Mouse (Mus musculus) intestine, embryonic 14.5 days (tissue): ENCODE measurements at regions not wholly inside any gene's neighbourhood (a gene's known extent, or its start where the extent isn't known, plus 50 kb on each side); places are given as distances from the start of the nearest gene placed in this dataset.
A peak's percentile ranks its signal among the peaks of the same experiment; 100 is the strongest.

Experiments
- ATAC-seq: fragments of 200-750 bp; cut with Nextera tagmentation; replicated peaks from 2 replicates; pipeline ENCODE4 v1.8.0; 2017; ENCODE audit warnings: low read depth, moderate number of reproducible peaks, moderate TSS enrichment, moderate library complexity; ENCODE audit not compliant: low FRiP score, low TSS enrichment
- DNase-seq: peaks from one replicate; pipeline ENCODE4 v3.0.0-alpha.2; 2018; ENCODE audit warnings: low spot score
- H3K27ac ChIP-seq: fragments of 300-500 bp; sonication (generic); 2 replicates; pipeline ENCODE4 v1.5.1; 2014; ENCODE audit warnings: low read depth, mild to moderate bottlenecking, control low read depth
- H3K27me3 ChIP-seq: fragments of 300-500 bp; sonication (generic); replicated peaks from 2 replicates; pipeline ENCODE4 v1.6.1; 2014; ENCODE audit warnings: low read length, control low read depth; ENCODE audit not compliant: control insufficient read depth, insufficient read depth
- H3K36me3 ChIP-seq: fragments of 300-500 bp; sonication (generic); 2 replicates; pipeline ENCODE4 v1.6.1; 2014; ENCODE audit warnings: low read length, control low read depth; ENCODE audit not compliant: control insufficient read depth, insufficient read depth
- H3K4me1 ChIP-seq: fragments of 300-500 bp; sonication (generic); replicated peaks from 2 replicates; pipeline ENCODE4 v1.6.1; 2014; ENCODE audit warnings: low read length, control low read depth, mixed read lengths; ENCODE audit not compliant: control insufficient read depth, insufficient read depth
- H3K4me2 ChIP-seq: fragments of 300-500 bp; sonication (generic); 2 replicates; pipeline ENCODE4 v1.6.1; 2014; ENCODE audit warnings: low read length
- H3K4me3 ChIP-seq: fragments of 300-500 bp; sonication (generic); 2 replicates; pipeline ENCODE4 v1.5.1; 2014; ENCODE audit warnings: low read depth, low read length, control low read depth, mixed read lengths
- H3K9ac ChIP-seq: fragments of 300-500 bp; sonication (generic); 2 replicates; pipeline ENCODE4 v1.6.1; 2014; ENCODE audit warnings: mild to moderate bottlenecking, low read length
- H3K9me3 ChIP-seq: fragments of 300-500 bp; sonication (generic); 2 replicates; pipeline ENCODE4 v1.6.1; 2016; ENCODE audit warnings: low read length, control low read depth; ENCODE audit not compliant: control insufficient read depth
- WGBS: fragments of 180-500 bp; shearing (Covaris S2); extraction: QIAGEN DNeasy Blood & Tissue Kit; methylation state at CpG from one replicate; pipeline ENCODE4 v1.1.7; 2014; 5-methylcytosine and 5-hydroxymethylcytosine counted together

DNA sequence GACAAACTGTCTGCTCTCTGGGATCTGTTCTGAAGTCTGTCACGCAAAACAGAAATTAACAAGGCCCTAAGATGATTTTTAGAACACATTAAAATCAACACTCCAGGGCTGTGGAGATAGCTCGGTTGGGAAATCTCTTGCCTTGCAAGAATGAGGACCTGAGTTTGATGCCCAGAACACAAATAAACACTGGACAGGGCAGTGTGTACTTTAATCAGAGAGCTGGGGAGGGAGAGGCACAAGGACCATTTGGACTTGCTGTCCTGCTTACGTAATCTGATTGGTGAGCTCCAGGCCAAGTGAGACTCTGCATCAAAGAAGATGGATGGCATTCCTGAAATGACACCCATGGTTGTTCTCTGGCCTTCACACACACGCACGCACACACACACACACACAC lies 111.2 kb upstream of the Stac start:
- 63% methylated on average over 5 of the region's 5 CpGs for WGBS
- Histone ChIP-seq H3K27ac (no peak overlapping the region), H3K4me3 (no peak overlapping the region), H3K36me3 (no peaks in the 10 kb centered on the region), H3K9ac (no peak overlapping the region), H3K9me3 (no peaks in the 10 kb centered on the region), H3K27me3 (no peaks in the 10 kb centered on the region), H3K4me2 (no peak overlapping the region), H3K4me1 (no peaks in the 10 kb centered on the region)
- DNase-seq (no peak), ATAC-seq (no peak)

DNA sequence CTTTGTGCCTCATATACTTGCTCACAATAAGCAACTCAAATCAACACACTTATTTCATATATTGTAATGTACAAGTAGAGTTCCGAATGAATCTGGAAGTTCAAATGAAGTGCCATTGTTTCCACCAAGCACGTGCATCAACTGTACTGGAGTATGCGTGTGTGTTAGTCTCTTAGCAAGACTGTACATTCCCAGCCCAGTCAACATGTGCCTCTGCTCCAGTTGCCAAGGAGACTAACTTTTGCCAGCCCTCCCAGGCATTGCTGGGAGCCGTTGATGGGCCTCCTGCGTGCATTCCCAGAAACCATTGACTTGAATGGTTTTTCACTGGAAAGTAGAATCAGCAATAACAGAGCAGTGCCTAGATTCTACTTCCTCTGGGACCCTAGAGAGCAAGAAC lies 110.7 kb upstream of the Stac start:
- Histone ChIP-seq H3K9ac (no peak overlapping the region), H3K27ac (no peak overlapping the region), H3K4me3 (no peak overlapping the region), H3K9me3 (no peaks in the 10 kb centered on the region), H3K36me3 (no peaks in the 10 kb centered on the region), H3K27me3 (no peaks in the 10 kb centered on the region), H3K4me1 (no peaks in the 10 kb centered on the region), H3K4me2 (no peak overlapping the region)
- ATAC-seq (no peak), DNase-seq (no peak)
- WGBS = 88% methylated on average over 5 of the region's 5 CpGs

DNA sequence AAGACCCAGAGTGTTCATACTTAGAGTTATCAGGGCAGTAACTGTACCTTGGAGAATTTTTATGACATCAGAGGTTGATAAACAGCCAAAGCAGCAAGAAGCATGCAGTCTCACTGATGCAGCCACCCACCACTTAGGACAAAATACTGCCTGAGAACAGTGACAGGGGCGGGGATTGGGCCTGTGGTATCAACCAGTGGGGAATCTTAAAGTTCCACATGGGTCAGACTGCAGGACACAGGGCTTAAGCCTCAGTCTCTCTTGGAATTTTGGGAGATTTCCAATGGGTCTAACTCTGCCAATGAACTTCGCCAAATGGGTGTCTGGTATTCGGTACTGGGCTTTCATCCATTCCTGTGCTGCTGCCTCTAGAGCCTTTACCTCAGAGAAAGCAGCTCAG lies 88.8 kb upstream of the Stac start:
- Histone ChIP-seq H3K36me3 (no peaks in the 10 kb centered on the region), H3K9ac (no peak overlapping the region), H3K27me3 (no peaks in the 10 kb centered on the region), H3K4me2 (no peak overlapping the region), H3K27ac (no peak overlapping the region), H3K4me1 (no peaks in the 10 kb centered on the region), H3K4me3 (no peak overlapping the region), H3K9me3 (no peaks in the 10 kb centered on the region)
- ATAC-seq (no peak), DNase-seq (no peak)
- 79% methylated on average over 3 of the region's 3 CpGs for WGBS

DNA sequence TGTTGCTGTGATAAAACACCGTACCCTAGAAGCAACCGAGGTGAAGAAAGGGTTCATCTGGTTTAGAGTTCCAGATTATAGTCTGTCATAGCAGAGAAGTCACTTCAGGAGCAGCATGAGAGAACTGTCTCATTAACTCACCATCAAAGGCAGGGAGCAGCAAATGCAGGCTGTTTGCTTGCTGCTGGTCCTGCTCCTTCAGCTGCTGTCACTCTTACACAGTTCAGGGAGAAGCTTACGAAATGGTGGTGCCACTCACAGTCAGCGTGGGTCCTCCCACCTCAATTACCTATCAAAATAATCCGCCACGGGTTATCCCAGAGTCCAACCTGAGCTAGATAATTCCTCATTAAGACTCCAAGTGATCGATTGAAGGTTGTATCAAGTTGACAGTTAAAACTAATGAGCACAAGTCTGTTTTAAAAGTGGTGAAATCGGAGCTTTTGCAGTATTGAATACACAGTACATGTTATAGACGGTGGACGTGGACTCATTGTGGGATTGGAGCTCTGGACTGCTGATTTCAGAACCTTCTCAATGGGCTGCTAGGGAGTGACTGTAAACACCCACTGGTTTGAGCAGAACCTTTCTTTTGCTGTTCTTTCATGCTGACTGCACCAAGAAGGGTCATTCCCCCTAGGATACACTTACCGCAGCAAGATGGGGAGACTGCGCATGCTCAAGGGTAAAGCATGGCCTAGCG lies 87.4 kb upstream of the Stac start:
- Histone ChIP-seq H3K4me2 (no peak overlapping the region), H3K27ac (no peak overlapping the region), H3K9ac (no peak overlapping the region), H3K27me3 (no peaks in the 10 kb centered on the region), H3K9me3 (no peaks in the 10 kb centered on the region), H3K4me3 (no peak overlapping the region), H3K4me1 (no peaks in the 10 kb centered on the region), H3K36me3 (no peaks in the 10 kb centered on the region)
- WGBS = 84% methylated on average over 13 of the region's 13 CpGs
- no peak for DNase-seq
- no peak for ATAC-seq

DNA sequence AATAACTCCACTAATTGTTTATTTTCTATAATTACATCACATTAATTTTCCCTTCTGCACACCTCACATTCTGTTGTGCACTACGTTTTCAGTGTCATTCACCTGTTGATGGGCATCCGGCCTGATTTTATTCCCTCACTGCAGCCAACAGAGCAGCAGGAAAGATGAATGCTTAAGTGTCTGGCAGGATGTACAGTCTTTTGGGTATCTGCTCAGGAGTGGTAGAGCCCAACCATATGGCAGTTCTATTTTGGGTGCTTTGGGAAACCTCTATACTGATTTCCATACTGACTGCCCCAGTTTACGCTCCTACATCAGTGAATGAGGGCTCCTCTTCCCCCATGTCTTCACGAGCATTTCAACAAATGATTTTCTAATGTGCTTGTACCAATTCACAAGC lies 84.1 kb upstream of the Stac start:
- no peaks in the 10 kb centered on the region for H3K9me3 ChIP-seq
- WGBS = 88% methylated on average over 4 of the region's 4 CpGs
- DNase-seq (no peak), ATAC-seq (no peak)
- H3K9ac ChIP-seq = no peak overlapping the region
- no peaks in the 10 kb centered on the region for H3K4me1 ChIP-seq
- no peaks in the 10 kb centered on the region for H3K27me3 ChIP-seq
- no peak overlapping the region for H3K4me2 ChIP-seq
- no peak overlapping the region for H3K4me3 ChIP-seq
- H3K36me3 ChIP-seq = no peaks in the 10 kb centered on the region
- no peak overlapping the region for H3K27ac ChIP-seq

DNA sequence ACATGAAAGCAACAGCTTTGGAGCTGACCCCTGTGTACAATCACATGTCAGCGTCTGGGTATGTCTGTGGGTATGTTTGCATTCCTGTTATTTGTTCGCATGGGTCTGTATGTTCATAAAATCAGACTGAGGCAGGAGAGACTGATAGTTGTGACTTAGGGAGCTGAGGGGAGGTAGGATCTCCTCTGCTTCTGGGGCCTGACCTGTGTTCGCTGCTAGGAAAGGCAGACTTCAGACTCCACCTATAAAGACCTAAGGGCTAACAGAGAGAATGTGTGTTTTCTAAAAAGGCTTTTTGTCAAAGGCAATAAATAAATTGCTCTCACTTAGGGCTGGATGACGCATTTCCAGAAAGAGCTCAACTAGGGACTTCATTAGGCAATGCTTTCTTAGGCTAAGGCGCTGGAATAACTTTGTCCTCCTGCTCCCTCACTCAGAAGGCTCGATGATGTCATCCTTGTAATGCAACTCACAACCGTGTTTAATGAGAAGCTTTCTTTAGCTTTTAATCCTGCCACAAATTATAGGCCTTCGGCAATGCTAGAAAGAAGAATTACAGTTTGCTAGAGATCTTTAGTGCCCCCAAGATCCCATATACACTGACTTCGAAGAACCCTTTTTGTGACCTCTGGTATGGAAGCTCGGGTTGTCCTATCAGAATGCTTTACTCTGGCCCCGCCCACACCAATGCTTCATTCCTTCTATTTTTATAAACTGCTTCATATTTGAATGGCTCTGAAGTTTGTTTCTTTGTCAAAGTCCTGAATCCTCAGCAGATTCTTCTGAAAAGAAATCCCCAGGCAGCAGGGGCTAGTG lies 72.7 kb upstream of the Stac start:
- H3K4me3 ChIP-seq = no peak overlapping the region
- no peaks in the 10 kb centered on the region for H3K9me3 ChIP-seq
- DNase-seq (no peak), ATAC-seq (no peak)
- H3K4me1 ChIP-seq = no peaks in the 10 kb centered on the region
- H3K4me2 ChIP-seq = no peak overlapping the region
- H3K9ac ChIP-seq = no peak overlapping the region
- WGBS = 68% methylated on average over 11 of the region's 11 CpGs
- H3K36me3 ChIP-seq = no peaks in the 10 kb centered on the region
- H3K27me3 ChIP-seq = no peaks in the 10 kb centered on the region
- H3K27ac ChIP-seq = no peak overlapping the region

DNA sequence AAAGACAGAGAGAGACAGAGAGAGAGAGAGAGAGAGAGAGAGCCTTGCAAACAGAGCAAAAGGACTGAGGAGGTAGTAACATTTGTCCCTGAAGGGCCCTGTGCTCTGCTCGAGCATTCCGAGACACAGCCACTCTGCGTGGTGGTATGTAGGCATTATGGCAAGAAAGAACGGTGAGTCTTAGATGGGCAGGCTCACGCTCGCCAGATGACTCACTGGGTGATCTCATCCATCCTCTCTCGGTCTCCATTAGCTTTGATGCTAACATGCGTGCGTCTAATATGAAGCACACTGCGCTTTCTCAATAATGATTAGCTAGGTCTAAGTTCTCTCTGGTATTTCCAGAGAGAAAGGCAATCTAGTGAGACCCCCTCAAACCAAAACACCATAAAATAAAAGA lies 65.1 kb upstream of the Stac start:
- ATAC-seq (no peak), DNase-seq (no peak)
- no peaks in the 10 kb centered on the region for H3K4me1 ChIP-seq
- no peaks in the 10 kb centered on the region for H3K27me3 ChIP-seq
- H3K27ac ChIP-seq = no peak overlapping the region
- H3K9me3 ChIP-seq = no peaks in the 10 kb centered on the region
- no peak overlapping the region for H3K4me2 ChIP-seq
- no peaks in the 10 kb centered on the region for H3K36me3 ChIP-seq
- no peak overlapping the region for H3K9ac ChIP-seq
- no peak overlapping the region for H3K4me3 ChIP-seq
- 76% methylated on average over 10 of the region's 10 CpGs for WGBS

DNA sequence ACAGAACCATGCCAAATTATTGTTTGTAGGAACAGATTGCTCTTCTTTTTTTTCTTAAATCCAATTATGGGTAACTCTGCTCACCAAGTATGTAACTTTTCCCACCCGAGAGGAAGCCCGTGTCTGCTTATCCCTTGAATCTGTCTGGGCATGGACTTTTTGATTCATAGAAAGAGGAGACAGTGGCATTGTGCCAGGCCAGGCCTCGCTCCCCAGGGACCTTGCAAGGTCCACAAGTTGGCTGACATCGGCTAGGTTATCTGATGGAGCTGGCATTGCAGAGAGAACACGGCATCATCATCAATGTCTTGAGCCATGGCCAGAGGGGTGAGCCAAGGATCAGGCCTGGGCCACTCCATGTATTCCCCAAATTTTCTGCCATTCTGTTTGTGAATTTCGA lies 56.0 kb upstream of the Stac start:
- Histone ChIP-seq H3K27ac (no peak overlapping the region), H3K4me1 (no peaks in the 10 kb centered on the region), H3K36me3 (no peaks in the 10 kb centered on the region), H3K9ac (no peak overlapping the region), H3K9me3 (no peaks in the 10 kb centered on the region), H3K4me3 (no peak overlapping the region), H3K27me3 (no peaks in the 10 kb centered on the region), H3K4me2 (no peak overlapping the region)
- 83% methylated on average over 6 of the region's 6 CpGs for WGBS
- ATAC-seq = no peak
- peak; percentile 37 for DNase-seq

DNA sequence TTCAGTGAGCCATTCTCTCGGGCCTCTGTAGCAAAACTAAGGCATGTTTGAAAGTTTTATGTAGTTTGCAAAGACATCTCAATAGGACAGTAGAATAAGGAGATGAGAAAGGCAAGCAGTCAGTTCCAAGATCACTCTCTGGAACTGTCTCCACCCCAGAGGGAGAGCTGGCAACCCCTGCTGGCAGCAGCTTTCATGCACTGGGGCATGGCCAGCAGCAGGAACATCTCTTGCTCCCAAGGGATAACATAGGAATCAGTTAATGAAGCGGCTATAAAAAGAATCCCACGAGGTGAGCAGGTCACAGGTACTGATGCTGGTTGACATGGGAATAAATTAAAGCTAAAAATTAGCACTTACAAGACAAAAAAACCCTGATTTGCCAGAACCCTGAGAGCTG lies 55.1 kb upstream of the Stac start:
- ATAC-seq (no peak), DNase-seq (peak; percentile 29)
- no peaks in the 10 kb centered on the region for H3K9me3 ChIP-seq
- WGBS = 55% methylated on average over 3 of the region's 3 CpGs
- no peak overlapping the region for H3K9ac ChIP-seq
- no peaks in the 10 kb centered on the region for H3K4me1 ChIP-seq
- H3K4me3 ChIP-seq = no peak overlapping the region
- no peaks in the 10 kb centered on the region for H3K27me3 ChIP-seq
- H3K4me2 ChIP-seq = no peak overlapping the region
- no peaks in the 10 kb centered on the region for H3K36me3 ChIP-seq
- H3K27ac ChIP-seq = no peak overlapping the region
